Mouse (Mus musculus): ENCODE data around the gene Cdkal1. TPM values are rescaled to one million over a fixed set of nuclear protein-coding genes. Genes with fewer than 3 reads are reported as not detected.
A peak's percentile ranks its signal among the peaks of the same experiment; 100 is the strongest.

Cdkal1 gene
- polyA plus RNA-seq, 1 experiment from 2014 or later: 35.1 TPM

DNA sequence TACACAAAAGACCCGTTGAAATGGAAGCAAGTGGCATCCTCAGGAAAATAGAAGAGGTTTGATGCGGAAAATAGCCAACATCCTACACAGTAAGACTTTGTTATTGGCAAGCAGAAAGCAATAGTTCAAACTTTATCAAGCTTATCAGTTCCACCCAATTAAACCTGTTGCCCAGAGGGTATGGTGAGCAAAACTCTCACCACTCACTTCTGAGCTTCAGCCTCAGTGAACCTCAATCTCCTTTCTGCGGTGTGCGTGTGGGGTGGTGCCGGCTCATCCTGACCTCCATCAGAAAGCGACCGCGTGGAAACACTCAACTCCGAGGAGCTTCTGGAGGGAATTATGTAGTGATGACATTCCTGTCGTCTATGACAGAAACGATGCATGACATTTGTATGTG lies 621.5 kb downstream of the Cdkal1 start:
- no peak overlapping the region for H3K9ac ChIP-seq (ENCODE audit: low read length)
- H3K4me1 ChIP-seq (ENCODE audit: control insufficient read depth, insufficient read depth, low read length): no peaks in the 10 kb centered on the region
- H3K4me3 ChIP-seq (ENCODE audit: low read depth, low read length): no peak overlapping the region
- no peak for DNase-seq (ENCODE audit: low spot score, missing footprints)
- ATAC-seq (ENCODE audit: low FRiP score): no peak
- H3K36me3 ChIP-seq (ENCODE audit: control insufficient read depth, insufficient read depth, low read length): no peaks in the 10 kb centered on the region
- no peak overlapping the region for H3K4me2 ChIP-seq
- H3K27me3 ChIP-seq (ENCODE audit: control insufficient read depth, insufficient read depth, low read length): no peaks in the 10 kb centered on the region
- H3K9me3 ChIP-seq (ENCODE audit: control insufficient read depth, low read length): no peaks in the 10 kb centered on the region
- H3K27ac ChIP-seq (ENCODE audit: low read depth, low read length): no peak overlapping the region
- 89% methylated on average over 11 of the region's 11 CpGs for WGBS

GRCm38 (mm10) chr13:29232681-29233080 lies 622.8 kb downstream of the Cdkal1 start:
- Histone ChIP-seq H3K4me1 (ENCODE audit: control insufficient read depth, insufficient read depth, low read length) (no peaks in the 10 kb centered on the region), H3K36me3 (ENCODE audit: control insufficient read depth, insufficient read depth, low read length) (no peaks in the 10 kb centered on the region), H3K9ac (ENCODE audit: low read length) (no peak overlapping the region), H3K27ac (ENCODE audit: low read depth, low read length) (no peak overlapping the region), H3K27me3 (ENCODE audit: control insufficient read depth, insufficient read depth, low read length) (no peaks in the 10 kb centered on the region), H3K9me3 (ENCODE audit: control insufficient read depth, low read length) (no peaks in the 10 kb centered on the region), H3K4me2 (no peak overlapping the region), H3K4me3 (ENCODE audit: low read depth, low read length) (no peak overlapping the region)
- no peak for DNase-seq (ENCODE audit: low spot score, missing footprints)
- no peak for ATAC-seq (ENCODE audit: low FRiP score)
- WGBS: 84% methylated on average over 4 of the region's 4 CpGs

DNA sequence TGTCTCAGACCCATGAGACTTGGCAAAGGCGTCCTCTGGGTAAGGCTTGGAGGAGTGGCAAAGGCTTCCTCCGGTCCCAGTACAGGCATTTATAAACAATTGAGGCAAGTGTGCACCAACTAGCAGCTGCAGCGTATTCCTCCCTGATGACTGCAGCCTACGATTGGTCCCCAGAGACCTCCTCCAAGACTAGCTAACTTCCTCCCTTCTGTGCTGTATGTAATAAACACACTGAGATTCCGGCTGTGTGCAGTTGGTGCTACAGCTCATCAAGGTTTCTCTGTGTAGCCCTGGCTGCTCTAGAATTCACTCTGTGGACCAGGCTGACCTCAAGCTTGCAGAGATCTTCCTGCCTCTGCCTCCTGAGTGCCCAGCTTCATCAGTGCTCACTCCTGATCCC lies 630.7 kb downstream of the Cdkal1 start:
- Histone ChIP-seq H3K4me3 (ENCODE audit: low read depth, low read length) (no peak overlapping the region), H3K4me1 (ENCODE audit: control insufficient read depth, insufficient read depth, low read length) (peaks cover 18% of the 10 kb centered on the region), H3K27me3 (ENCODE audit: control insufficient read depth, insufficient read depth, low read length) (no peaks in the 10 kb centered on the region), H3K9me3 (ENCODE audit: control insufficient read depth, low read length) (no peaks in the 10 kb centered on the region), H3K4me2 (no peak overlapping the region), H3K9ac (ENCODE audit: low read length) (no peak overlapping the region), H3K27ac (ENCODE audit: low read depth, low read length) (no peak overlapping the region), H3K36me3 (ENCODE audit: control insufficient read depth, insufficient read depth, low read length) (no peaks in the 10 kb centered on the region)
- WGBS: 88% methylated on average over 5 of the region's 5 CpGs
- ATAC-seq (ENCODE audit: low FRiP score): no peak
- no peak for DNase-seq (ENCODE audit: low spot score, missing footprints)

- Histone ChIP-seq H3K27ac (ENCODE audit: low read depth, low read length) (peak overlapping the region; percentile 86), H3K9ac (ENCODE audit: low read length) (peak overlapping the region; percentile 53), H3K4me2 (no peak overlapping the region), H3K27me3 (ENCODE audit: control insufficient read depth, insufficient read depth, low read length) (no peaks in the 10 kb centered on the region), H3K4me3 (ENCODE audit: low read depth, low read length) (no peak overlapping the region), H3K4me1 (ENCODE audit: control insufficient read depth, insufficient read depth, low read length) (peaks cover 18% of the 10 kb centered on the region), H3K36me3 (ENCODE audit: control insufficient read depth, insufficient read depth, low read length) (no peaks in the 10 kb centered on the region), H3K9me3 (ENCODE audit: control insufficient read depth, low read length) (no peaks in the 10 kb centered on the region; the same call in 1 of the 2 replicates)
- DNase-seq (ENCODE audit: low spot score, missing footprints): peak; percentile 93
- WGBS: 9% methylated on average over 10 of the region's 10 CpGs
- ATAC-seq (ENCODE audit: low FRiP score): peak; percentile 92
Observed at GRCm38 (mm10) chr13:29222261-29222838, 633.1 kb downstream of the Cdkal1 start.

GRCm38 (mm10) chr13:29221646-29222045 lies 633.8 kb downstream of the Cdkal1 start:
- no peaks in the 10 kb centered on the region for H3K36me3 ChIP-seq (ENCODE audit: control insufficient read depth, insufficient read depth, low read length)
- H3K4me3 ChIP-seq (ENCODE audit: low read depth, low read length): no peak overlapping the region
- H3K9ac ChIP-seq (ENCODE audit: low read length): 0 out of 2 replicates have a peak overlapping the region, but pooled peaks have one; percentile 16
- H3K9me3 ChIP-seq (ENCODE audit: control insufficient read depth, low read length): no peaks in the 10 kb centered on the region; the same call in 1 of the 2 replicates
- H3K4me2 ChIP-seq: no peak overlapping the region
- peak; percentile 28; the same call in 1 of the 2 replicates for ATAC-seq (ENCODE audit: low FRiP score)
- peaks cover 18% of the 10 kb centered on the region for H3K4me1 ChIP-seq (ENCODE audit: control insufficient read depth, insufficient read depth, low read length)
- DNase-seq (ENCODE audit: low spot score, missing footprints): peak; percentile 82
- WGBS: 30% methylated on average over 5 of the region's 5 CpGs
- H3K27ac ChIP-seq (ENCODE audit: low read depth, low read length): no peak overlapping the region
- no peaks in the 10 kb centered on the region for H3K27me3 ChIP-seq (ENCODE audit: control insufficient read depth, insufficient read depth, low read length)

DNA sequence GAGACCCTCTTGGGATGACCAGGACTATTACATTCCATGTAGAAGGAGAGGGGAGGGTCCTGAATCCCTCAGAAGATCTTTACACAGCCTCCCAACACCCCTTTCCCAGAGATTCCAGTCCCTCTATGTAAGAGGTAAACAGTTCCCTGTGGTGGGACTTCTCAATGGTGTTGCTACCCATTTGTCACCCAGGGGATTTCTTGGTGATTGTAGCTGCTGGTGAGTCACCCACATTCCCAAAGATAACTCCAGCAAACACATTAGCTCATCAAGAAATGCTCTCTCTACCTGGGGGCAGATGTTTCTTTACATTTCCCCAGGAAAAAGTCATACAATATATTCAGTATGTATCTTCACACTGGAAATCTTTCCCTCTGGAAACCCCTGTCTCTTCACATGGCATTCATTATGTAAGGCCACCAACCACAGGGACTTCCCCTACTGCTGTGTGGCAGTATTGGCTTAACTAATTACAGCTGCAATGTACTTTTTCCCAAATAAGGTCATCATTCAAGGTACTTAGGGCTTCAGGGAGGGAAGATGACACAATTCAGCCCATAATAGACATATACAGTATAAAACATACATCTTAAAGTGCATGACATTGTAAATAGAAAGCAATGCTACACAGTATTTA lies 636.8 kb downstream of the Cdkal1 start:
- ATAC-seq (ENCODE audit: low FRiP score) (no peak), DNase-seq (ENCODE audit: low spot score, missing footprints) (peak; percentile 80)
- Histone ChIP-seq H3K4me2 (no peak overlapping the region), H3K27ac (ENCODE audit: low read depth, low read length) (no peak overlapping the region), H3K9me3 (ENCODE audit: control insufficient read depth, low read length) (no peaks in the 10 kb centered on the region; the same call in 1 of the 2 replicates), H3K27me3 (ENCODE audit: control insufficient read depth, insufficient read depth, low read length) (no peaks in the 10 kb centered on the region), H3K9ac (ENCODE audit: low read length) (no peak overlapping the region), H3K36me3 (ENCODE audit: control insufficient read depth, insufficient read depth, low read length) (no peaks in the 10 kb centered on the region), H3K4me1 (ENCODE audit: control insufficient read depth, insufficient read depth, low read length) (peaks cover 18% of the 10 kb centered on the region), H3K4me3 (ENCODE audit: low read depth, low read length) (no peak overlapping the region)

DNA sequence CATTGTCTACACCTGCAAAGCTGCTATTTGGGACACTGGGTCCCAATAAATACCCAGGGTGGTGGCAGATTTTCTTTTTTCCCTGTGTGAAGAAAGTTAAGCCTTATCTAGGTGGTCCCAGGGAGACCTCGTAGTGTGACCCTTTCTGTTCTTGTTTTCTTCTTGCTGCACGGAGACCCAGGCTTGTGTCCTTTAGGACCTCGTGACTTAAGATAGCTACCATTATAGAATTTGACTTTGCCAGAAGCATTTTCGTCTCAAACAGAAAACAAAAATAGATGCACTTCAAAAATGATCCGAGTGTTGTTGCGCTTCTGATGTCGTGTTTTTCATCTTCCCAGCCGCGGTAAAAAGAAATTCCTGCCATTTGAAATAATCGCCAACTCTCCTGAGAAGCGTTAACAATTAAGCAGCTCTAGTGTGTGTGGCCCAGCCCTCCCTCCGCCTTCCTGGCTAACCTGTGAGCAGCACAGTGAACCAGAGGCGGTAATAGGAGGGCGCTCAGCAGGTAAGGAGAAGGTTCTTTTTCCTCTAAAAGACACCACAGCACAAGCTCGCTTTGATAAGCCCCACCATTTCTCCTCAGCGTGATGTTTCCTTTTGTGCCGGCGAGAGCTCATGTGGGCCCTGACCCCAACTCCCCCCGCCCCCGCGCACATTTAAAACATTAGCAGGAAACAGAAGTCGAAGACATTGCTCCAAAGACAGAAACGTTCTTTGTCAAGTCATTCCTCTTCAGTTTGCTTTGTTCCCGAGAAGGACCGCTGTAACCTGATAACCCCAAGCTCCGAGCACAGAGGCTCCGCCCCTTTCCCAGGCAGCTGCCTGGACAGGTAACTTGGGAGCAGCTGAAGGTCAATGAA lies 645.1 kb downstream of the Cdkal1 start:
- Histone ChIP-seq H3K4me1 (ENCODE audit: control insufficient read depth, insufficient read depth, low read length) (peaks cover 11% of the 10 kb centered on the region), H3K9ac (ENCODE audit: low read length) (peak overlapping the region; percentile 64), H3K4me2 (peak overlapping the region; percentile 62), H3K4me3 (ENCODE audit: low read depth, low read length) (peak overlapping the region; percentile 32), H3K9me3 (ENCODE audit: control insufficient read depth, low read length) (peaks cover 4% of the 10 kb centered on the region), H3K36me3 (ENCODE audit: control insufficient read depth, insufficient read depth, low read length) (no peaks in the 10 kb centered on the region), H3K27me3 (ENCODE audit: control insufficient read depth, insufficient read depth, low read length) (no peaks in the 10 kb centered on the region), H3K27ac (ENCODE audit: low read depth, low read length) (no peak overlapping the region)
- ATAC-seq (ENCODE audit: low FRiP score) (peak; percentile 63; the same call in 1 of the 2 replicates), DNase-seq (ENCODE audit: low spot score, missing footprints) (peak; percentile 92)
- 2% methylated on average over 27 of the region's 27 CpGs for WGBS

- DNase-seq (ENCODE audit: low spot score, missing footprints) (no peak), ATAC-seq (ENCODE audit: low FRiP score) (no peak)
- WGBS: 95% methylated on average over 6 of the region's 6 CpGs
Observed at GRCm38 (mm10) chr13:29208749-29209148, 646.7 kb downstream of the Cdkal1 start.

DNA sequence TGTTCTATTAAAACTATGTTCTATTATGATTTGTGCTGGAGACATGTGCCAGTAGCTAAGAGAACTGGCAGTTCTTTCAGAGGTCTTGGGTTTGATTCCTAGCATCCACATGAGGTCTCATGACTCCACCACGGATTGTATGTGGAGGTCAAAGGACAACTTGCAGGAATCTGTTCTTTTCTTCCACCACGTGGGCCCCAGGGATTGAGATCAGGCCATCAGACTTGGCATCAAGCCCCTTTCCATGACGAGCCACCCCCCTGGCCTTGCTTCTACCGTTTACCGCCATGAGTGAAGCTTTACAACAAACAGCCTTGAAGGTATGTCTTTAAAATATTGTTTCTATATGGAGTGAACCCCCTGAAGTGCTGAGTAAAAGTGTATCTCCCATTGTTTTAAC lies 651.6 kb downstream of the Cdkal1 start:
- Histone ChIP-seq H3K4me3 (ENCODE audit: low read depth, low read length) (no peak overlapping the region), H3K27me3 (ENCODE audit: control insufficient read depth, insufficient read depth, low read length) (no peaks in the 10 kb centered on the region), H3K4me1 (ENCODE audit: control insufficient read depth, insufficient read depth, low read length) (no peaks in the 10 kb centered on the region), H3K4me2 (no peak overlapping the region), H3K27ac (ENCODE audit: low read depth, low read length) (no peak overlapping the region), H3K9me3 (ENCODE audit: control insufficient read depth, low read length) (peaks cover 4% of the 10 kb centered on the region), H3K36me3 (ENCODE audit: control insufficient read depth, insufficient read depth, low read length) (no peaks in the 10 kb centered on the region), H3K9ac (ENCODE audit: low read length) (no peak overlapping the region)
- ATAC-seq (ENCODE audit: low FRiP score) (no peak), DNase-seq (ENCODE audit: low spot score, missing footprints) (peak; percentile 37)
- 74% methylated on average over 5 of the region's 5 CpGs for whole genome bisulfite sequencing

More at GRCm38 (mm10) chr13:29208749-29209148, 646.7 kb downstream of the Cdkal1 start:
- Histone ChIP-seq H3K4me1 (ENCODE audit: control insufficient read depth, insufficient read depth, low read length) (peaks cover 11% of the 10 kb centered on the region), H3K9me3 (ENCODE audit: control insufficient read depth, low read length) (peaks cover 4% of the 10 kb centered on the region), H3K27me3 (ENCODE audit: control insufficient read depth, insufficient read depth, low read length) (no peaks in the 10 kb centered on the region), H3K9ac (ENCODE audit: low read length) (no peak overlapping the region), H3K36me3 (ENCODE audit: control insufficient read depth, insufficient read depth, low read length) (no peaks in the 10 kb centered on the region), H3K4me3 (ENCODE audit: low read depth, low read length) (no peak overlapping the region), H3K27ac (ENCODE audit: low read depth, low read length) (no peak overlapping the region), H3K4me2 (no peak overlapping the region)
